Mouse (Mus musculus) hindbrain, embryonic 10.5 days (tissue): ENCODE results near the gene Zfp54. TPM values are rescaled to one million over a fixed set of nuclear protein-coding genes. Genes with fewer than 3 reads are reported as not detected.
"Not testable (repeated sequence)": the region's sequence is repeated elsewhere in the genome, so short reads cannot be mapped to it uniquely, and the experiment has no call there.

Experiments
- DNase-seq: peaks from one replicate; pipeline ENCODE4 v3.0.0-alpha.2; 2017; ENCODE audit warnings: low spot score
- H3K27ac ChIP-seq: fragments of 300-500 bp; sonication (generic); 2 replicates; pipeline ENCODE4 v1.5.1; 2016; ENCODE audit warnings: mild to moderate bottlenecking, moderate library complexity
- H3K27me3 ChIP-seq: fragments of 300-500 bp; sonication (generic); 2 replicates; pipeline ENCODE4 v1.6.1; 2016; ENCODE audit warnings: mild to moderate bottlenecking; ENCODE audit not compliant: poor library complexity, insufficient read depth, severe bottlenecking
- H3K36me3 ChIP-seq: fragments of 300-500 bp; sonication (generic); 2 replicates; pipeline ENCODE4 v1.6.1; 2016; ENCODE audit warnings: mild to moderate bottlenecking, moderate library complexity
- H3K4me1 ChIP-seq: fragments of 300-500 bp; sonication (generic); replicated peaks from 2 replicates; pipeline ENCODE4 v1.6.1; 2016; ENCODE audit warnings: mild to moderate bottlenecking
- H3K4me3 ChIP-seq: fragments of 300-500 bp; sonication (generic); 2 replicates; pipeline ENCODE4 v1.5.1; 2016; ENCODE audit warnings: mild to moderate bottlenecking, moderate library complexity
- H3K9me3 ChIP-seq: fragments of 300-500 bp; sonication (generic); 2 replicates; pipeline ENCODE4 v1.6.1; 2016; ENCODE audit warnings: mild to moderate bottlenecking, moderate library complexity
- WGBS: fragments of 180-500 bp; shearing (Covaris S2); methylation state at CpG from one replicate; pipeline ENCODE4 v1.1.7; 2016; 5-methylcytosine and 5-hydroxymethylcytosine counted together
- polyA plus RNA-seq: library from polyadenylated mRNA; unstranded; fragments of >200 nt; fragmentation: Nextera tagmentation; extraction: Ambion mirVana; gene quantifications from 2 replicates; pipeline ENCODE4 v1.2.1, GENCODE M21; 2016

Zfp54 gene
- polyA plus RNA-seq, 1 experiment from 2014 or later = 2.3 TPM

- not testable (repeated sequence) for H3K27ac ChIP-seq, H3K27me3 ChIP-seq, H3K4me3 ChIP-seq, DNase-seq, H3K9me3 ChIP-seq, H3K36me3 ChIP-seq
- 31% methylated on average over 10 of the region's 10 CpGs for WGBS
- H3K4me1 ChIP-seq = peaks cover 15% of the 10 kb centered on the region
These were observed 51.7 kb downstream of the Zfp54 start for GRCm38 (mm10) chr17:21474729-21475128.

DNA sequence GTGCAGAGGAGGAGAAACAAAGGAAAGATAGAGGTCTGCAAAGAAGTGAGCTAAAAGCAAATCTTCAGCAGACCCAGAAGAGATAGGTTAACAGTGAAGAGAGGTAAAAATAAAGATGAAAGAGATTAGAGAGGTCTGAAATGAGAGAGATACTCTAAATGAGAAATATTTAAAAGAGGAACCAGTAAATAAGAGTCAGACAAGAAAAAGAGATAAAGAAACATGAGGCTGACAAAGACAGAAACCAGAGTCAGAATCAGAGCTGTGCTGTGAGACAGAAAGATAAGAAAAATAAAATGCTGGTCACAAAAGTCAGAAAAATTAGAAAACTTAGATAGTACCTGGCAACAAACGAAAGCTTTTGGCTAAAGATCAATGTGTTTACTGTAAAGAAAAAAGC, 52.3 kb downstream of the Zfp54 start:
- H3K9me3 ChIP-seq = not testable (repeated sequence)

GRCm38 (mm10) chr17:21476351-21476750, 53.3 kb downstream of the Zfp54 start:
- H3K27ac ChIP-seq, H3K27me3 ChIP-seq, H3K4me3 ChIP-seq, DNase-seq, H3K36me3 ChIP-seq, H3K9me3 ChIP-seq: not testable (repeated sequence)
- 94% methylated on average over 5 of the region's 9 CpGs for WGBS
- peaks cover 15% of the 10 kb centered on the region for H3K4me1 ChIP-seq

More for the DNA sequence above, 52.3 kb downstream of the Zfp54 start:
- not testable (repeated sequence) for H3K4me3 ChIP-seq, H3K27me3 ChIP-seq, H3K36me3 ChIP-seq, DNase-seq, H3K27ac ChIP-seq
- WGBS = 96% methylated on average over 1 of the region's 1 CpGs
- H3K4me1 ChIP-seq = peaks cover 15% of the 10 kb centered on the region

- not testable (repeated sequence) for DNase-seq, H3K4me3 ChIP-seq, H3K36me3 ChIP-seq, H3K4me1 ChIP-seq, H3K27ac ChIP-seq, H3K27me3 ChIP-seq, H3K9me3 ChIP-seq
- 83% methylated on average over 10 of the region's 10 CpGs for WGBS
These were observed 55.2 kb downstream of the Zfp54 start for GRCm38 (mm10) chr17:21478103-21478777.

Other genes starting within 250 kb of the Zfp54 start
- not detected in 2 replicates for gene Vmn1r234, start 197.1 kb upstream of the Zfp54 start, polyA plus RNA-seq
- gene Vmn1r235, start 166.8 kb upstream of the Zfp54 start, polyA plus RNA-seq = not detected in 2 replicates
- gene Vmn1r236, start 140.3 kb upstream of the Zfp54 start, polyA plus RNA-seq = not detected in 2 replicates
- gene Vmn1r237, start 111.4 kb upstream of the Zfp54 start, polyA plus RNA-seq = not detected in 2 replicates
- 2.6 TPM in 2 replicates for gene Zfp677, start 39.5 kb upstream of the Zfp54 start, polyA plus RNA-seq
- 11.6 and 14.9 TPM in 2 replicates for gene Zfp51, start 27.1 kb downstream of the Zfp54 start, polyA plus RNA-seq
- 6.3 and 9.6 TPM in 2 replicates for gene Zfp53, start 65.8 kb downstream of the Zfp54 start, polyA plus RNA-seq
- 1.5 and 2.0 TPM in 2 replicates for gene Zfp52, start 112.3 kb downstream of the Zfp54 start, polyA plus RNA-seq
- 12.1 and 13.9 TPM in 2 replicates for gene Zfp948, start 143.8 kb downstream of the Zfp54 start, polyA plus RNA-seq
- 5.4 and 5.7 TPM in 2 replicates for gene Zfp983, start 227.4 kb downstream of the Zfp54 start, polyA plus RNA-seq